Comparison of ENCODE assay signal across 8 mouse cellular contexts in the genomic region with DNA sequence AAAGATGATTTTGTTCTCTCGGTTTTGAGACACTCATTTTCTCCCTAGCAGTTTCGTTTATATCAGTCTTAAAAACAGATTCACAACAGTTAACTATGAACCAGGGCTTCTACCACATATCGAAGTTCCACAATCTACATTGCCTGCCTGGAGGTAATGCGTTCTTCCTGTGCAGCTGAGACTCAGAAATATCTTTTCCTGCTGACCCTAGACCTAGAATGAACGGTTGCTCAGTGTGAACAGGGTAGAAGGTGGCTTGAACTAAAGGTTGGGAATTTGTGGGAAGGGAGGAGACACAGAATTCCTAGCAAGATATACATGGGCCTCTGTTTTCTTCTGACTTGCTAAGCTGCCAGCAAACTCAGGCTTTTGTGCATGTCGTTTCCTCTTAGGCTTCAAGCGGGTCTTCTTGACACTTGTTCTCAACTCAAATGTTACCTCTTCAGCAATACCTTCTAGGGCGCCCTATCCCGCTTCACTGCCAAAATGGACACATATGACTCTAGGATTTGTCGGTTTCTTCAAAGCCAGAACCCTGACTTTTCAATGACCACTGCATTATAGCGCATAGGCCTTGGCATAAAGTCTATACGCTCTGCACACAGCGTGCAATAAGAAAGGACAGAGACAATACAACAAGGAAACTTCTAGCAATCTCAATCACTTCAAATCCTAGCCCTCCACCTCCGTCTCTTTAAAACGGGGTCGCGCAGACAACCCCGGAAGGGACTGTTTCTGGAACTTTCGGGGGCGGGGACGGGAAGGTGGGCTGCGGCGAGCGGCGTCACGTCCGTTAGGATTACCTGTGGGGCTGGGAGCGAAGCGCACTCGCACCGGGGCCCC. TPM values are rescaled to one million over a fixed set of nuclear protein-coding genes. Genes with fewer than 3 reads are reported as not detected.
DNase-seq lines count a peak whose midpoint lies in the region; ATAC-seq and TF ChIP-seq lines count a peak whose summit lies in the region.

No protein-coding gene starts in this region.

- peak; percentile 62 for ATAC-seq in forebrain, embryonic 16.5 days
- ATAC-seq in liver, postnatal 0 days, result no peak

- H3K27ac ChIP-seq in layer of hippocampus, adult 2 months, result peak overlapping the region; percentile 99
- peak overlapping the region; percentile 98 for H3K27ac ChIP-seq in forebrain, embryonic 16.5 days (ENCODE audit: low read length)
- peak overlapping the region; percentile 92 for H3K27ac ChIP-seq in liver, postnatal 0 days (ENCODE audit: low read depth)

- H3K4me2 ChIP-seq in forebrain, embryonic 16.5 days (ENCODE audit: low read length), result peak overlapping the region; percentile 77
- peak overlapping the region; percentile 91 for H3K4me2 ChIP-seq in liver, postnatal 0 days (ENCODE audit: low read depth, low read length)

- no peak for TF ChIP-seq EP300 in liver, postnatal 0 days (IDR thresholded peaks at IDR 0.05; ENCODE audit: low read depth)

- H3K4me3 ChIP-seq in layer of hippocampus, adult 2 months, result peak overlapping the region; percentile 96
- H3K4me3 ChIP-seq in forebrain, embryonic 16.5 days (replicated peaks; ENCODE audit: low read length), result peak overlapping the region; percentile 87
- H3K4me3 ChIP-seq in liver, postnatal 0 days (ENCODE audit: low read depth, low read length), result peak overlapping the region; percentile 94

- WGBS in forebrain, embryonic 16.5 days, result 18% methylated on average over 31 of the region's 31 CpGs
- WGBS in liver, postnatal 0 days (ENCODE audit: insufficient replicate concordance), result 6% methylated on average over 31 of the region's 31 CpGs

- no peaks in the 10 kb centered on the region for H3K27me3 ChIP-seq in forebrain, embryonic 16.5 days (replicated peaks; ENCODE audit: control insufficient read depth, insufficient read depth, low read length)
- H3K27me3 ChIP-seq in liver, postnatal 0 days (ENCODE audit: insufficient read depth, low read length), result no peaks in the 10 kb centered on the region

- peaks cover 26% of the 10 kb centered on the region for H3K4me1 ChIP-seq in forebrain, embryonic 16.5 days (replicated peaks; ENCODE audit: control insufficient read depth, insufficient read depth, low read length)
- H3K4me1 ChIP-seq in liver, postnatal 0 days (ENCODE audit: insufficient read depth), result peaks cover 36% of the 10 kb centered on the region

- peaks cover 2% of the 10 kb centered on the region; the same call in 1 of the 2 replicates for H3K36me3 ChIP-seq in forebrain, embryonic 16.5 days (ENCODE audit: control insufficient read depth, insufficient read depth)
- H3K36me3 ChIP-seq in liver, postnatal 0 days (replicated peaks; ENCODE audit: insufficient read depth, low read length), result peaks cover 7% of the 10 kb centered on the region

- no peak for DNase-seq in layer of hippocampus, adult 2 months (ENCODE audit: low spot score in 2 of 2)
- DNase-seq in layer of hippocampus, adult 9-10 months (ENCODE audit: low spot score), result no peak
- peak; percentile 3 for DNase-seq in T-cell, adult 2 months (ENCODE audit: low spot score)
- peak; percentile 21 for DNase-seq in liver, postnatal 0 days
- DNase-seq in urinary bladder, adult 2 months (ENCODE audit: low spot score), result no peak
- DNase-seq in right cerebral cortex, postnatal 10 days (ENCODE audit: low spot score in 2 of 2), result no peak
- DNase-seq in spleen, adult 12 weeks (ENCODE audit: low spot score), result no peak

- H3K9ac ChIP-seq in forebrain, embryonic 16.5 days (replicated peaks; ENCODE audit: low read depth, low read length), result peak overlapping the region; percentile 91
- H3K9ac ChIP-seq in liver, postnatal 0 days (replicated peaks), result peak overlapping the region; percentile 89

- TF ChIP-seq CTCF in layer of hippocampus, adult 2 months (conservative IDR thresholded peaks at IDR 0.05), result no peak
- TF ChIP-seq CTCF in liver, postnatal 0 days (IDR thresholded peaks at IDR 0.05; ENCODE audit: low read depth), result no peak

- H3K9me3 ChIP-seq in forebrain, embryonic 16.5 days (ENCODE audit: control insufficient read depth, low read length), result no peaks in the 10 kb centered on the region
- no peaks in the 10 kb centered on the region for H3K9me3 ChIP-seq in liver, postnatal 0 days (ENCODE audit: low read length)

RNA-seq across cellular contexts. Expression of gene Ubfd1, which starts 0.7 kb away (rescaled TPM):
- 10 to 100 TPM; 49.6 to 50.7 TPM for total RNA-seq in layer of hippocampus, adult 2 months (2021)
- 63.8 and 65.6 TPM in 2 replicates for polyA plus RNA-seq in forebrain, embryonic 16.5 days (2015; fragmentation: Nextera tagmentation; extraction: Ambion mirVana)
- polyA plus RNA-seq in liver, postnatal 0 days (2015; fragmentation: Nextera tagmentation; extraction: Ambion mirVana), result 10.9 and 11.0 TPM in 2 replicates
- polyA plus RNA-seq in urinary bladder, adult 2 months (2012; rRNA removed), result 25.0 and 29.8 TPM in 2 replicates

RNA-seq across cellular contexts. Expression of gene Ears2, which starts 0.7 kb away (rescaled TPM):
- 10 to 100 TPM in 1 of 2 experiments, 1 to 10 TPM in 1; 9.7 to 10.0 TPM for total RNA-seq in layer of hippocampus, adult 2 months (2021)
- 10.9 and 12.1 TPM in 2 replicates for polyA plus RNA-seq in forebrain, embryonic 16.5 days (2015; fragmentation: Nextera tagmentation; extraction: Ambion mirVana)
- 8.3 TPM in 2 replicates for polyA plus RNA-seq in liver, postnatal 0 days (2015; fragmentation: Nextera tagmentation; extraction: Ambion mirVana)
- 9.6 and 10.8 TPM in 2 replicates for polyA plus RNA-seq in urinary bladder, adult 2 months (2012; rRNA removed)

RNA-seq across cellular contexts. Expression of gene Ndufab1, which starts 35.4 kb away (rescaled TPM):
- total RNA-seq in layer of hippocampus, adult 2 months (2021), result 100 to 1,000 TPM; 259 to 306 TPM
- 530 and 550 TPM in 2 replicates for polyA plus RNA-seq in forebrain, embryonic 16.5 days (2015; fragmentation: Nextera tagmentation; extraction: Ambion mirVana)
- 554 and 564 TPM in 2 replicates for polyA plus RNA-seq in liver, postnatal 0 days (2015; fragmentation: Nextera tagmentation; extraction: Ambion mirVana)
- polyA plus RNA-seq in urinary bladder, adult 2 months (2012; rRNA removed), result 139 and 155 TPM in 2 replicates

RNA-seq across cellular contexts. Expression of gene Gga2, which starts 45.3 kb away (rescaled TPM):
- total RNA-seq in layer of hippocampus, adult 2 months (2021), result 10 to 100 TPM; 29.9 to 32.5 TPM
- polyA plus RNA-seq in forebrain, embryonic 16.5 days (2015; fragmentation: Nextera tagmentation; extraction: Ambion mirVana), result 67.0 and 69.0 TPM in 2 replicates
- polyA plus RNA-seq in liver, postnatal 0 days (2015; fragmentation: Nextera tagmentation; extraction: Ambion mirVana), result 9.7 and 10.1 TPM in 2 replicates
- 62.1 and 62.7 TPM in 2 replicates for polyA plus RNA-seq in urinary bladder, adult 2 months (2012; rRNA removed)

Comparison
In these comparisons a context has a peak if more than half of its experiments do, and no peak if none do; other contexts are left out.
1. DNase-seq: peak in T-cell, adult 2 months (single experiment) and liver, postnatal 0 days (single experiment); none in layer of hippocampus, adult 2 months (0 of 2), layer of hippocampus, adult 9-10 months (single experiment), urinary bladder, adult 2 months (single experiment), right cerebral cortex, postnatal 10 days (0 of 2) and spleen, adult 12 weeks (single experiment).
2. Peak in every context shown above with its lines, with median percentiles within 50 percentile points of each other: H3K27ac ChIP-seq and H3K4me3 ChIP-seq.